Mouse (Mus musculus): ENCODE data around the gene Katnbl1.

Katnbl1 gene

DNA sequence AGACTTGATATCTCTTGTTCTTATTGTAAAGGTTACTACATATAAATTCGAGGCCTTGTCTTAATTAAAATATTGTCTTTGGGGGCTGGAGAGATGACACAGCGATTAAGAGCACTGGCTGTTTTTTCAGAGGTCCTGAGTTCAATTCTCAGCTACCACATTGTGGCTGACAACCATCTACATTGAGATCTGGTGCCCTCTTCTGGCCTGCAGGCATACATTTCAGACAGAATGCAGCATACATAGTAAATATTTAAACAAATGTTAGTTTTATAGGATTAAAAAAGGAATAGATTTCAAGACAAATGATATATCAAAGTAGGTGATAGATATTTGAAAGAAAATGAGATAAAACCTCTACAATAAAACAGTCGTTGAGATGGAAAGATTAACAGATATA lies 81.5 kb downstream of the Katnbl1 start:
- no peak for DNase-seq (ENCODE audit: extremely low read depth, insufficient read length, low spot score)

All from 3134 (cell line).